8 mouse cellular contexts compared by ENCODE assay signal in the genomic region with DNA sequence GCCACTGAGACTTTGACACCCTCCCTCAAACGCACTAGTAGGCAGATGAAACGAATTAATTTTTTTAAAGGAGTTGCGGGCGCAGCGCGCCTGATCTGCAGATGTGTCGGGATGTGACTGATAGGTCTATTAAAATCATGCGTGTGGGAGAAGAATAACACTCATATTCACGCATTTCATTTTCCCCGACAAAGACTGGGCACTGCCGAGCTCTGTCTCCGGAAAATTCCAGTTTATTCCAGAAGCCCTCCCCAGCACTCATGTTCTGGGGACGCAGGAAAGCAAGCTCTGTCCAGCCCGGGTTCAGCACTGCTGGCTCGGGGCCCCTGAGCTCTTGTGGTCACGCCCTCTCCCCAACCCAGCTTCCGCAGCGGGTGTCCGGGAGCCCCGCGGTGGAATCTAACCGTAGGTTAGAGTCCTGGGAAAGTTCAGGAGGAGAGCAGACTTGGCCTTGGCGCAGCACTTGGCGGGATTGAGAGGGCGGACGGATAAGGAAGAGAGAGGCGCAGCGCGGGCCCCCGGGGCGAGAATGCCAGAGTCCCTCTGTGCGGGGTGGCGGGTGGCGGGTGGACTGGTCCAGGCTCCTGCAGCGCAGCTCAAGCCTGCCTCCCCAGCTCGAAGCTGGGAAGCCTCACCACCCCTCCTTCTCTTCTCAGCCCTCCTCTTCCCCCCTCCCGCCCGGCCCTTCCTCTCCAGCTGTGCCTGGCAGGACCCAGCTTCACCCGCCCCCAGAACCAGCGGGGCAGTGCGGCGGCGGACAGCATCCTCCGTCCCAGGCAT. TPM values are rescaled to one million over a fixed set of nuclear protein-coding genes. Genes with fewer than 3 reads are reported as not detected.
DNase-seq lines count a peak whose midpoint lies in the region; ATAC-seq lines count a peak whose summit lies in the region.

No protein-coding gene starts in this region.

- H3K4me1 ChIP-seq in heart, embryonic 11.5 days (ENCODE audit: control insufficient read depth, insufficient read depth, low read length) = peaks cover 7% of the 10 kb centered on the region; the same call in 1 of the 2 replicates
- H3K4me1 ChIP-seq in forebrain, embryonic 16.5 days (replicated peaks; ENCODE audit: control insufficient read depth, insufficient read depth, low read length) = peaks cover 45% of the 10 kb centered on the region
- peaks cover 37% of the 10 kb centered on the region for H3K4me1 ChIP-seq in limb, embryonic 10.5 days

- H3K4me2 ChIP-seq in heart, embryonic 11.5 days = peak overlapping the region; percentile 27; the same call in 1 of the 2 replicates
- peak overlapping the region; percentile 66 for H3K4me2 ChIP-seq in forebrain, embryonic 16.5 days (ENCODE audit: low read length)

- peaks cover 87% of the 10 kb centered on the region for H3K27me3 ChIP-seq in heart, embryonic 11.5 days (ENCODE audit: control insufficient read depth, insufficient read depth, low read length)
- H3K27me3 ChIP-seq in forebrain, embryonic 16.5 days (replicated peaks; ENCODE audit: control insufficient read depth, insufficient read depth, low read length) = peaks cover 5% of the 10 kb centered on the region; the same call in 1 of the 2 replicates
- H3K27me3 ChIP-seq in limb, embryonic 10.5 days (ENCODE audit: low read depth, poor library complexity, severe bottlenecking) = peaks cover 100% of the 10 kb centered on the region

- no peak overlapping the region for H3K27ac ChIP-seq in heart, embryonic 11.5 days (ENCODE audit: low read depth, low read length)
- H3K27ac ChIP-seq in forebrain, embryonic 16.5 days (ENCODE audit: low read length) = peak overlapping the region; percentile 89
- peak overlapping the region; percentile 57 for H3K27ac ChIP-seq in limb, embryonic 10.5 days

- no peaks in the 10 kb centered on the region for H3K36me3 ChIP-seq in heart, embryonic 11.5 days (ENCODE audit: control insufficient read depth, insufficient read depth, low read length)
- no peaks in the 10 kb centered on the region for H3K36me3 ChIP-seq in forebrain, embryonic 16.5 days (ENCODE audit: control insufficient read depth, insufficient read depth)
- no peaks in the 10 kb centered on the region for H3K36me3 ChIP-seq in limb, embryonic 10.5 days

- no peaks in the 10 kb centered on the region for H3K9me3 ChIP-seq in heart, embryonic 11.5 days (replicated peaks; ENCODE audit: control insufficient read depth, low read length)
- H3K9me3 ChIP-seq in forebrain, embryonic 16.5 days (ENCODE audit: control insufficient read depth, low read length) = no peaks in the 10 kb centered on the region
- no peaks in the 10 kb centered on the region for H3K9me3 ChIP-seq in limb, embryonic 10.5 days (replicated peaks)

- ATAC-seq in heart, embryonic 11.5 days (replicated peaks; ENCODE audit: insufficient number of reproducible peaks, low FRiP score, low TSS enrichment) = no peak
- peak; percentile 79 for ATAC-seq in forebrain, embryonic 16.5 days

- no peak overlapping the region for H3K9ac ChIP-seq in heart, embryonic 11.5 days (ENCODE audit: low read depth, low read length)
- H3K9ac ChIP-seq in forebrain, embryonic 16.5 days (replicated peaks; ENCODE audit: low read depth, low read length) = peak overlapping the region; percentile 69

- DNase-seq in heart, postnatal 4 days = no peak
- peak; percentile 88 for DNase-seq in R1 (ENCODE audit: low read depth, low spot score)
- DNase-seq in limb, embryonic 10.5 days (ENCODE audit: low spot score) = peak; percentile 72
- no peak for DNase-seq in gastrocnemius, postnatal 10 days
- no peak for DNase-seq in urinary bladder, postnatal 14 days (ENCODE audit: low spot score)
- DNase-seq in left cerebral cortex, adult 8-10 months (ENCODE audit: low spot score in 2 of 2) = no peak

- H3K4me3 ChIP-seq in heart, embryonic 11.5 days (ENCODE audit: low read depth, low read length) = 0 out of 2 replicates have a peak overlapping the region, but pooled peaks have one; percentile 14
- H3K4me3 ChIP-seq in forebrain, embryonic 16.5 days (replicated peaks; ENCODE audit: low read length) = peak overlapping the region; percentile 39
- H3K4me3 ChIP-seq in limb, embryonic 10.5 days = peak overlapping the region; percentile 38

- under 1% methylated on average over 40 of the region's 44 CpGs for WGBS in heart, embryonic 11.5 days (ENCODE audit: insufficient replicate concordance)
- under 1% methylated on average over 40 of the region's 44 CpGs for WGBS in forebrain, embryonic 16.5 days
- under 1% methylated on average over 43 of the region's 44 CpGs for WGBS in limb, embryonic 10.5 days

RNA-seq across cellular contexts. Expression of gene Sox1, which starts 5.7 kb away (rescaled TPM):
- polyA plus RNA-seq in heart, embryonic 11.5 days (2014; fragmentation: Nextera tagmentation; extraction: Ambion mirVana) = not detected in 2 replicates
- not detected for total RNA-seq in heart, postnatal 4 days (2021)
- 4.4 and 4.5 TPM in 2 replicates for polyA plus RNA-seq in forebrain, embryonic 16.5 days (2015; fragmentation: Nextera tagmentation; extraction: Ambion mirVana)
- polyA plus RNA-seq in limb, embryonic 10.5 days (2016; fragmentation: Nextera tagmentation; extraction: Ambion mirVana) = not detected in 2 replicates
- under 1 TPM in 1 of 2 experiments, not detected in 1; 0.05 TPM for total RNA-seq in gastrocnemius, postnatal 10 days (2021)
- 10 to 100 TPM; 10.9 to 14.2 (median 13.0) TPM for total RNA-seq in left cerebral cortex, adult 8-10 months (2022)

Comparison
In these comparisons a context has a peak if more than half of its experiments do, and no peak if none do; other contexts are left out.
1. DNase-seq: peak in R1 (single experiment) and limb, embryonic 10.5 days (single experiment); none in heart, postnatal 4 days (single experiment), gastrocnemius, postnatal 10 days (single experiment), urinary bladder, postnatal 14 days (single experiment) and left cerebral cortex, adult 8-10 months (0 of 2).
2. RNA of gene Sox1, which starts 5.7 kb away (total RNA-seq): 10.9 to 14.2 TPM in left cerebral cortex, adult 8-10 months; 0.05 TPM in gastrocnemius, postnatal 10 days and not detected in heart, postnatal 4 days; every median in the first group is over 10 times any median in the second.
3. Peak in every context shown above with its lines, with median percentiles within 50 percentile points of each other: H3K4me3 ChIP-seq.